Mouse (Mus musculus): ENCODE measurements around the gene Pth2. TPM values are rescaled to one million over a fixed set of nuclear protein-coding genes. Genes with fewer than 3 reads are reported as not detected.
"Not testable (repeated sequence)": the region's sequence is repeated elsewhere in the genome, so short reads cannot be mapped to it uniquely, and the experiment has no call there.

Gene Pth2
- total RNA-seq, 2 experiments from 2014 or later = not detected

DNA sequence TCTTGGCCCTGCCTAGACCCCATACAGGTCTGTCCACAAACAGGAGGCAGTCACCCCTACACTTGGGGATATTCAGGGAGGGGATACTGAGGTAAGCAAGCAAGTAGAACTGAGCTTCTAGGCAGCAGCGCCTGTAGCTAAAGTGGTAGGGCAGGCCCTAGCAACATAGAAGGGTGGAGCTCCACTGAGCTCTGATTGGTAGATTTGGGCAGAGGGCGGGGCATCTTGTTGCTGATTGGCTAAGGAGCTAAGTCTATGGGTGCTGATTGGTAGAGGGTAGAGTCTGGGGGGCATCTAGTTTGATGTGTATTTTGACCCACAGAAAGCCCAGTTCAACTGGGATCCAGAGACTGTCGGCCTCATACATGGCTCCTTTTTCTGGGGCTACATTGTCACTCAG, 11.3 kb upstream of the Pth2 start:
- peak in 1 of 2 experiments; percentile 65 for DNase-seq (ENCODE audit: low spot score in 2 of 2)

DNA sequence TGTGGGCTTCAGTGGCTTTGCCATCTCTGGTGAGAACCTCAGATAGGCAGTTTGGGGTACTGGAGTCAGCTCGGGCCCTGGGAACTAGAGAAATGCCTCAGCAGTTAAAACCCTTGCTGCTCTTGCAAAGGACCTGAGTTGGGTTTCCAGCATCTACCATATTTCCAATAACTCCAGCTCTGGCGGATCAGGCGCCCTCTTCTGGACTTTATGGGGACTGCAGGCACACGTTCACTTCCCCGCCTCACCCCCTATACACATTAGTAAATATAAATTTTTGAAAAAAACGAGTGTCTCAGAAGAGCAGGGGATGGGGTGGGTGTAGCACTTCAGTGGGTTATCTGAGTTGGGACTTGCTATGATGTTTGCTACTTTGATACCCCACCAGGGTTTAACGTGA, 7.8 kb upstream of the Pth2 start:
- DNase-seq (ENCODE audit: low spot score in 2 of 2) = no peak

DNA sequence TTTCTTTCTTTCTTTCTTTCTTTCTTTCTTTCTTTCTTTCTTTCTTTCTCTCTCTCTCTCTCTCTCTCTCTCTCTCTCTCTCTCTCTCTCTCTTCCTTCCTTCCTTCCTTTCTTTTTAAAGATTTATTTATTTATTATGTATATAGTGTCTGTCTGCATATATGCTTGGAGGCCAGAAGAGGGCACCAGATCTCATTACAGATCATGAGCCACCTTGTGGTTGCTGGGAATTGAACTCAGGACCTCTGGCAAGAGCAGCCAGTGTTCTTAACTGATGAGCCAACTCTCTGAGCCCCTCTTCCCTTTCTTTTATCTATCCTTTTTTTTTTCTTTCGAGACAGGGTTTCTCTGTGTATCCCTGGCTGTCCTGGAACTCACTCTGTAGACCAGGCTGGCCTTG, 7.0 kb upstream of the Pth2 start:
- DNase-seq (ENCODE audit: low spot score in 2 of 2) = not testable (repeated sequence)

DNA sequence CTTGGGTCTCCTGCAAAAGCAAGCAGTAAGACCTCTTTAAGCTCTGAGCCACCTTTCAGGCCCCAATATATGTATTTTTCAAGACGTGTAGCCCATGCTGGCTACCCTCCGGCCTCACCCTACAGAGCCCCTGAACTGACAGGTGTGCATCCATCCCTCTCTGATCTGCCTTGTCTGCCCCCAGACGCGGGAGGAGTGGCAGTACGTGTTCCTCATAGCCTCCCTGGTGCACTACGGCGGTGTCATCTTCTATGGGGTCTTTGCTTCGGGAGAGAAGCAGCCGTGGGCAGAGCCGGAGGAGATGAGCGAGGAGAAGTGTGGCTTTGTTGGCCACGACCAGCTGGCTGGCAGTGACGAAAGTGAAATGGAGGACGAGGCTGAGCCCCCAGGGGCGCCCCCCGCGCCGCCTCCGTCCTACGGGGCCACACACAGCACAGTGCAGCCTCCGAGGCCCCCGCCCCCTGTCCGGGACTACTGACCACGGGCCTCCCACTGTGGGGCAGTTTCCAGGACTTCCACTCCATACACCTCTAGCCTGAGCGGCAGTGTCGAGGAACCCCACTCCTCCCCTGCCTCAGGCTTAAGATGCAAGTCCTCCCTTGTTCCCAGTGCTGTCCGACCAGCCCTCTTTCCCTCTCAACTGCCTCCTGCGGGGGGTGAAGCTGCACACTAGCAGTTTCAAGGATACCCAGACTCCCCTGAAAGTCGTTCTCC, 6.1 kb upstream of the Pth2 start:
- DNase-seq (ENCODE audit: low spot score in 2 of 2) = no peak

DNA sequence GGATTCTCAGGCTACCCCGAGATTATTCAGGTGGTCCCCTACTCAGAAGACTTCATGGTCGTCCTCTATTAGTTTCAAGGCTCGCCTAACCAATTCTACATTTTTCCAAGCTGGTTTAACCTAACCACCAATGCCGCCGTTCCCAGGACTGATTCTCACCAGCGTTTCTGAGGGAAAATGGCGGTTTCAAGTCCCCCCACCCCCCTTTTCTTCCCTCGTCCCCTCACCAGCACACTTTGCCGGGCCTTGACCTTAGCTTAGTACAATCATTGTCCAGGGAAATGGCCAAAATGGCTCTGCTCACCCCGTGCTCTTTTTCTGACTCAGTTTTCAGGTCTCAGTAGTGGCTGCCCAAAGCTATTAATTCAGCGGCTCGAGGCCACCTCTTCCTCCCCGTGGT, 5.4 kb upstream of the Pth2 start:
- DNase-seq (ENCODE audit: low spot score in 2 of 2) = no peak

DNA sequence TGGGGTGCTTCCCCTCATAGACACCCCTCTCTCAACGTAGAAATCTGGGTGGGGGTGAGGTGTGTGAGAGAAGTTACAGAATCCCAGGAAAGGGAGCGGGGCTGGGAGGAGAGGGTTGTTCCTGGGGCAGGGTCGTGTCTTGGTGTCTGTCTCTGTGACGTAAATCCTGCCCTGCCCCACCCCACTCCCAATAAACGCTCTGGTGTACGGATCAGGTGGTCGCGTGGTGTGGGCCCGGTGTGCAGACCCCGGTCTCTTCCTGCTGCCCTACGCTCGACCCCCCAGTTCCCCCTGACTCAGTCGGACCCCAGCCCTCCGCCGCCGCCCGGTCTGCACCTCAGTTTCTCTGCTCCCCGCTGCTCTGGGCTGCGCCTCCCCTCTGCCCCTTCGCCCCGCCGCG, 4.9 kb upstream of the Pth2 start:
- no peak for DNase-seq (ENCODE audit: low spot score in 2 of 2)

DNA sequence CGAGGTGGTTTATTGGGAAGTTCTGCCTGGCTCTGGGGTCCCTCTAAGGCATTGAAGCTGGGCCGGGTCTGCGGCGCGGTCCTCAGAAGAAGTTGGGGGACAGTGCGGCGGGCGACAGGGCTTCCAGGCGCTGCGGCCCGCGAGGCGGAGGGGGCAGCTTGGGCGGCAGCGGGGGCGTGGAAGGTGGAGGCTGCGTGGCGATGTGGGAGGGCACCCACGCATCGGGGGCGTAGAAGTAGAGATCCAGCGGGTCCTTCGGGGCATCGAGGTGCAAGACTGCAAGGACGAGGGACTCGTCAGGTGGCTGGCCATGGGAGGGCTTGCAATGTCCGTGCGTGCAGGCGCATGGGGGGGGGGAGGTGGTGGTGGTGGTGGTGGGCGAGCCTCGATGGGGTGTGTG, 4.4 kb upstream of the Pth2 start:
- DNase-seq (ENCODE audit: low spot score in 2 of 2) = no peak

DNA sequence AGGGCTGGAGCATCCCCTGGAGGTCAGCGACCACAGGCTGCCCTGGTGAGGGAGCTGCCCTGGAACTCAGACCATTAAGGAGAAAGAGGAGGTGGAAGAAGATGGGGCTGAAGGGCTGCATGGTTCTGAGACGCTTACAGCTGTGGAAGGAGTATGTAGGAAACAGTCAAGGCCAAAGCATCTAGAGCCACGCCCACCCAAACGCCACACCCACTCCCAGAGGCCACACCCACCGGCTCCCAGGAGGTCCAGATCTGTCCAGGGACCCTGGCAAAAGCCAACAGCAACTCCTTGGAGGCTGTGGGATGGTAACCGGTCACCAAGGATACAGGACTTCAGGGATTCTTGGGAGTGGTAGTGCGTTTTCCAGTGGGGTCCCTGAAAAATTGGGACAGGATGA, 2.2 kb upstream of the Pth2 start:
- DNase-seq (ENCODE audit: low spot score in 2 of 2) = no peak

DNA sequence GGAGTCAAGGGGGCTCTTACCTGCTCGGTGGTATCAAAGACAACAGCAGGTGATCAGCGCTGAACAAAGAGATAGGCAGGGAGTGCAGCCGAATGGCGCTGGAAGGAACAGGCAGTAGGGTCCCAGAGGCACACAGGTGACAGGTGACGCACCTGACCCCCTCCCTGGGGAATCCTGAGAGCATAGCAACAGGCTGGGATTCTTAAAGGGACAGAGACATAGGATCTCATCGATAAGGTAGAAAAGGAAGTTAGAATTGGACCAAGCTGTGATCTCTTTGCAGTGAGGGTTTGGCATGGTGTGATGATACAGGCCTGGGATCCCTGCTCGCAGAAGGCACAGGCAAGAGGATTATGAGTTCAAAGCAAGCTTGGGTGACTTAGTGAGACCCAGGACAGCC, 1.3 kb upstream of the Pth2 start, which contains the start of gene Gfy:
Gene Gfy (minus strand): TSS at position 101 of the 400 bp plus-strand sequence.
- DNase-seq (ENCODE audit: low spot score in 2 of 2) = no peak

DNA sequence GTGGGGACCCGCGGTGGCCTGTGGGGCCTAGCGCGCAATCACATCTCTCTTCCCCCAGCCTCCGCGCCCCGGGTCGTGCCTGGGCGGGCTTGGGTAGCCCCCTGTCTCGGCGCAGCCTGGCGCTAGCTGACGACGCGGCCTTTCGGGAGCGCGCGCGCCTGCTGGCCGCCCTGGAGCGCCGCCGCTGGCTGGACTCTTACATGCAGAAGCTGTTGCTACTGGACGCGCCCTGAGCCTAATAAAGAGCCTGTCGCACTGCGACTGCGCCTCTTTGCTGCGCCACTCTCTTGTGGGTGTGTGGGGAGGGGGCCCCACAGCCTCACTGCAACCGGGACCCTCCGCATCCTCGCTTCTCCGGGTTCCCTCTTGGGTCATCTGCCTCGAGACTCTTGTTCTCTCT, 745 bp downstream of the Pth2 start:
- DNase-seq (ENCODE audit: low spot score in 2 of 2) = no peak

DNA sequence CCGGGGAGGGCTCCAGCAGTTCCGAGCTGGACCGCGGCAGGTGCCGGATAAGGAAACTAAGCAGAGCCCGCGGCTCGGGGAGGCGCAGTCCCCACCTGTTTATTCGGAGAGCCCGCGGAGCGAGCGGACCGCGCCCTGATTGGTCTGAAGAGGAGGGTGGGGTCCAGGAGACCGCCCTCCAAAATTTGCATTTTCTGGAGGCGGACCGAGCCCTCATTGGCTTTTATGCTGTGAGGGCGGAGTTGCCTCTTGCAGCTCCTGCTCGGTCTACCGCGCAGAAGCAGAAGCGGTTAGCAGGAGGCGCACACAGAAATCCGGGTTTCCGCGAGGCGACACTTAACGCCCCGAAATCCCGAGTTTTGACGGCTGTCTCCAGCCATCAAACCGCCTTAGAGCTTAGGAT, 1.4 kb downstream of the Pth2 start:
- DNase-seq (ENCODE audit: low spot score in 2 of 2) = peak; percentile 77 to 91

DNA sequence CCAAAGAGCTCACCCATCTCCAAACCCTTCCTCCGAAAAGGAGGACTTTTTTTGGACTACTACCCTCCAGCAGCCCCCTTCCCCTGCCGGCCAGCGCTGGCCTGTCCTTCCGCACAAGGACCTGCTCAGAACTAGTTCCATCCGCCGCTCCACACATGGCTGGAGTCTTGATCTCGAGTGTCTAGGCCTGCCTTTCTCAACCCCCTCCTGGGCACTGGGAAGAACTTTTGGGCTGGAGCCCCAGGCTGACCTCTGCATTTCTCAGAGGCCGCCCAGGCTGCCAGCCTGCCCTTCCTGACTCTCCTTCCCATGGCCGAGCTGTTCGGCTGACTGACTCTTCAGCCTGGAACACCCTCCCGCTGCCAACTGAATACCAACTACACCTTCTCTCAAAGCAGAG, 1.8 kb downstream of the Pth2 start:
- no peak for DNase-seq (ENCODE audit: low spot score in 2 of 2)

DNA sequence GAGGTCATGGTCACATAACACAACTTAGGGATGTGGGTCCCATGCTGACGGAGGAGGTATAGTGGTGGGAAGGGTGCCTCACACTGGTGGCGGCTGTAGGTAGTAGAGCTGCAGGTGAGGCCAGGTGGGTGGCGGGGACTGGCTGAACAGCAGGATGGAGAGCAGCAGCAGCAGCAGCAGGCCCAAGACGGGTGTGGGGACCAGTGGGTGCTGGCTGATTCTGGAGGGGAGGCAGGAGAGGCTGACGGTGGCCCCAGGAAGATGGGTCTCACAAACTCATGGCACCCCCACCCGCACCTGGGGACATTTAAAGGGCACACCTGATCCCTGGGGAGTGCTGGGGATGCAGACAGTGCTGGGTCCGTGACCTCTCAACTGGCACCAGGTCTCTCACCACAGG, 2.9 kb downstream of the Pth2 start:
- no peak for DNase-seq (ENCODE audit: low spot score in 2 of 2)

DNA sequence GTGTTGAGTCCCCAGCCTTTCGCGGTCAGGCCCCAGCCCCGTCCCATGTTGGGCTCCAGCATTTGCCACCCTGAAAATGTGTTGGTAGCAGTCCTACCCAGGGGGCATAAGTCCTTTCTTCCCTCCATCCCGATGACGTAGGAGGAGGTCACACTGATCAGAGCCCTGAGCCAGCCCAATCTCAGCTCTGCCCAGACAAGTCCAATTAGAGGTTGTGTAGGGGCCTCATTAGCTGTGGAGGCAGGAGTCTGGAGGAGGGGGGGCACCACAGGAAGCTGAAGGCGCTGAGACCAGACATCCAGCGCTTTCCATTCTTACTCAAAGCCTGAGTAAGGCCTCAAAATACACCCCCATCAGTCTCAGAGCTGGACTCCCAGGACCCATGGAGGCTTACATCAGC, 5.1 kb downstream of the Pth2 start:
- no peak for DNase-seq (ENCODE audit: low spot score in 2 of 2)

DNA sequence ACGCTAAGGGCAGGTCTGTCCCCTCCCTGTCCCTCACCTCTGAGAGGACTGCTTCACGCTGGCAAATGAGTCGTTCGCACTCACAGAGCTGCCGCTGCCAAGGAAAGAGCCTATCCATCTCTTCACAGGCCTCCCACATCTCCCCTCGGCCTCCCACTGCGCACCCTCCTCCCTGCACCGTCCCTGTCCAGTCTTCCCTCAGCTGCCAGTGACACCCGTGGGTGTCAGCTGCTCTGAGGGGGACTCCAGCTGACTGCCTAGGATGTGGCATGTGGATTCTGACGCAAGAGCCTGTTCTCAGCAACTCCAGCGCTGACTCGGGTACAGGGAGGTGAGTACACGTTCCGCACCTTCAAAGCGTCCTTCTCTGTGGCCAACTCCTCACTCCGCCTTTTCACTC, 8.8 kb downstream of the Pth2 start:
- DNase-seq (ENCODE audit: low spot score in 2 of 2) = no peak

DNA sequence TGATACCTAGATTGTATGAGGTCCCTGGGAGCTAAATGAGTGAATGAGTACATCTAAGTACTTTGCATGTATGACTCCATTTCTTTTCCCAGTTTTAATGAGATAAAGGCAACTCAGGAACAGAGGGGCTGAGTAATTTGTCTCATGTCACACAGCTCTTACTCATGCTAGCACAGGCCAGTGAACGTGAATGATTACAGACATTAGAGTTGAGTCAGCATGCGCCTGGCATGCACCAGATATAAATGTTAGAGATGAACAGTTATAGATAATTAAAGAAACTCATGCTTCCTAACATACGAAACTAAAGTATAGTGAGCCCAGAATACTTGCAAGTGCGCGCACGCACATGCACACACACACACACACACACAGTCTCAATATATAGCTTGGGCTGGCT, 9.4 kb downstream of the Pth2 start:
- DNase-seq (ENCODE audit: low spot score in 2 of 2) = no peak

DNA sequence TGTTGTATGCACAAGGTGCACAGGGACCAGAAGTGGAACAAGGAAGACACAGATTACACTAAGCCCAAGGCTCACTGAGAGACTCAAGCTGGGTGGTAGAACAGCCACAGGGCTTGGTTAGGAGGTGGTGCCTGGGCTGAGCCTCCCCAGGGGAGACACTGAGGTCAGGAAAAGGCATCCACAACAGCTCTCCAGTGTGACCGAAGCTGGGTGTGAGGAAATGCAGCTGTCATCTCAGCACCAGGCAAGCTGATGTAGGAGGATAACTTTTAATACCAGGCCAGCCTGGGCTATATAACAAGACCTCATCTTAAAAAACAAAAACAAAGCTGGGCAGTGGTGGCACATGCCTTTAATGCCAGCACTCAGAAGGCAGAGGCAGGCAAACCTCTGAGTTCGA, 10.4 kb downstream of the Pth2 start:
- DNase-seq (ENCODE audit: low spot score in 2 of 2) = no peak

DNA sequence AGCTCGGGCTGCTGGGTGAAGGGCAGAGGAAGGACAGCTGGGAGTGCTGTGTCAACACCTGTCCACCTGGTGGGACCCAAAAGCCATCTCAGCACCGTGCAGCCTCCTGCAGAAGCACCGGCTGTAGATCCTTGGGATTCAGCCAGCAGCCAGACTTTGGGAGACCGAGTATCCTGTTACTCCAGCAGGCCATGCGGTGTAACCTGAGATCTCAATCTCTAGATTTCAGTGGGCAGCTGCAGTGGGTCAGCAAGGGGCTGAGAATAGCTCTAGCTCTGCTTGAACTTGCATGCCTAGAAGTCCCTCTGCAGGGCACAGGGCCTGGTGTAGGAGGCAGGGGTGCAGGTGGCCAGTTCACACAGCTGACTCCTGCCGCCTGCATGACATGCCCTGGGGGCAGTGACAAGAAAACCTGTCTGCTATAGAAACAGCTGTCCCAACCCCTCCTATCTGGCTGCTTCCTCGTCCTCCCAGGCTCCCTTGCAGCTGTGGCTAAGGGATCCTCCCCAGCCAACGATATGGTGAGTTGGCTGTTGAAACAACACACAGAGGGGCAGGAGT, 11.1 kb downstream of the Pth2 start:
- no peak for DNase-seq (ENCODE audit: low spot score in 2 of 2)

DNA sequence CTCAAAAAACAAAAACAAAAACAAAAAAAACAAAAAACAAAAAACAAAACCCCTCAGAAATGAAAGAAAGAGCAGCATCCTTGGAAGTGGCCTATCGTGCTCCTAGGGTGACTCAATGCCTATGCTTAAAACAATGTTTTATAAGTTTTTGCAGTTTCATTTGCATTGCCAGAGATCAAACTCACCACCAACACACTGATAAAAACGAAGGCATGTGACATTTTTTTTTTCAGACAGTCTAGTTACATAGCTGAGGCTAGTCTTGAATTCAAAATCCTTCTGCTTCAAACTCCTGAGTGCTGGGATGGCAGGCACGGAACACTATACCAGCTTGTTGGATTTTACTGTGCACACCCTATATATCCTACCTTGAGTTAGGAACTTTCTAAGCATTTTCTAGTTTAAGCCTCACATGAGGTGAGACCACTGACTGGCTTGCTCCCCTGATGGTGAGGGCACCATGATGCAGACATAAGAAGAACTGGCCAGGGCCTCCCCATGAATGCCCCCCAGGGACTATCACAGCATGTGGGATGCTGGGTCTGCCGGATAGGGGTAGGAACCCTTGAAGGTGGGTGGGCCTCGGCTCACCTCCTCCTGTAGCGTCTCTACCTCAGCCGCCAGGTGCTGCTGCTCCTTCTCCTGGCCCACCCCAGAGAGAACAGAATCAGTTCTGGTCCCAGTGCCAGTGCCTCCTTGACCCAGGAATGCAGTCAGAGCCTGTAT, 12.0 kb downstream of the Pth2 start:
- no peak for DNase-seq (ENCODE audit: low spot score in 2 of 2)

DNA sequence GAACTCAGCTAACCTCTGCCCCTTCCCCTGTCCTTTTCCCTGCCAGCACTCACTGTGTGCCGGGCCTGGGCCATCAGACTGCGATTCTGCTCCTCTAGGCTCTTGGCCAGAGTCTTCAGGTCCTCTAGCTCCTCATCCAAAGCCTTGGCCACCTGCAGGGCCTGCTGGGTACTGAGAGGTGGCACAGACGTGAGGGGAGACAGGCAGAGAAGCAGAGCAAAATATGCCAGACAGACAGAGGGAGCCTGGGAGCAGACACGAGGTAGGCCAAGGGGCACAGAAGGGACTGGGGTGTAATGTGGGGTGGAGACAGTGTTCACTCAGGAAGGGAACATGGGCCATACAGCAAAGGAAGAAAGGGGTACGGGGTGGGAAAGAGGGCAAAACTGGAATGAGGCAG, 12.6 kb downstream of the Pth2 start:
- no peak for DNase-seq (ENCODE audit: low spot score in 2 of 2)

DNA sequence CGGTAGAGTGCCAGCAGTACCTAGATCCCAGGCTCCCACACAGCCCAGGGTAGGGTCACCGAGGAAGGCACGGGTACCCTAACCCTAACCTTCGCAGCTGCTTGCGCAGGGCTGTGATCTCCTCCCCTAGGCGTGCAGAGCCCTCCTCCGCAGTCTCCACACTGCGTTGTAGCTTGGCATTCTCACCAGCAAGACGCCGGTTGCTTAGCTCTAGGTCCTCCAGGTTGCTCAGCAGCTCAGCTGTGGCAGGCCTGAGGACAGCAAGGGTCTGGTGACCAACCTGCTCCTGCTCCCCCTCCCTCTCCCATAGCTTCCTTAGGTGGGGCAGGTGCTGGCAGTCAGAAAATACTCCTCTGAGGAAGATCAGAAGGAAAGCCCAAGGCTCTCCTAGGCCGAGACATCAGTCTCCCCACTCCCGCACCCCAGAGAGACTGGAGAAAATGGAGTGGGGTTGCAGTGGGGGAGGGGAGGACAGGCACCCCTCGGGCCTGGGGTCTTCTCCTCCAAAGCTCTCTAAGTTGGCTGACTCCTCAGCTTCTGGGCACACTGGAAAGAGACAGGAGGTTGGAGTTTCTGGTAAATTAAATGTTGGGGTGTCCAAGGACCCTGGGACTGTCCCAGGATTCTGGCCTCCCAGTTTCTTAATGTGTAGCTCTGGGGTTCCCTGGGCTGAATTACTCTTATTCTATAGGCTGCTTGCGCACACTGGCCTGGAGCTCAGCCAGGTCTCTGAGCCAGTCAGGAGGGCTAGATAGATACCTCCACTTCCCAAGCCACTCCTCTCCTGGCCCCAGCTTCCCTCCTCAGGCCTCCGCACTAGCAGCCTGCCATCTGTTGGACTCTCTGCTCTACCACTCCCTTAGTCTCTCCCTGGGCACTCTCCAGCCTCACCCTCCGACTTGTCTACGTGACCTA, 13.3 kb downstream of the Pth2 start:
- no peak for DNase-seq (ENCODE audit: low spot score in 2 of 2)
